Mouse (Mus musculus): Measurements from ENCODE around the gene Inf2. TPM values are rescaled to one million over a fixed set of nuclear protein-coding genes. Genes with fewer than 3 reads are reported as not detected.

Gene Inf2
- total RNA-seq (2014; rRNA removed) (5.9 and 6.3 TPM in 2 replicates), polyA plus RNA-seq (2015; fragmentation: Nextera tagmentation; extraction: Ambion mirVana) (0.96 and 1.4 TPM in 2 replicates)

DNA sequence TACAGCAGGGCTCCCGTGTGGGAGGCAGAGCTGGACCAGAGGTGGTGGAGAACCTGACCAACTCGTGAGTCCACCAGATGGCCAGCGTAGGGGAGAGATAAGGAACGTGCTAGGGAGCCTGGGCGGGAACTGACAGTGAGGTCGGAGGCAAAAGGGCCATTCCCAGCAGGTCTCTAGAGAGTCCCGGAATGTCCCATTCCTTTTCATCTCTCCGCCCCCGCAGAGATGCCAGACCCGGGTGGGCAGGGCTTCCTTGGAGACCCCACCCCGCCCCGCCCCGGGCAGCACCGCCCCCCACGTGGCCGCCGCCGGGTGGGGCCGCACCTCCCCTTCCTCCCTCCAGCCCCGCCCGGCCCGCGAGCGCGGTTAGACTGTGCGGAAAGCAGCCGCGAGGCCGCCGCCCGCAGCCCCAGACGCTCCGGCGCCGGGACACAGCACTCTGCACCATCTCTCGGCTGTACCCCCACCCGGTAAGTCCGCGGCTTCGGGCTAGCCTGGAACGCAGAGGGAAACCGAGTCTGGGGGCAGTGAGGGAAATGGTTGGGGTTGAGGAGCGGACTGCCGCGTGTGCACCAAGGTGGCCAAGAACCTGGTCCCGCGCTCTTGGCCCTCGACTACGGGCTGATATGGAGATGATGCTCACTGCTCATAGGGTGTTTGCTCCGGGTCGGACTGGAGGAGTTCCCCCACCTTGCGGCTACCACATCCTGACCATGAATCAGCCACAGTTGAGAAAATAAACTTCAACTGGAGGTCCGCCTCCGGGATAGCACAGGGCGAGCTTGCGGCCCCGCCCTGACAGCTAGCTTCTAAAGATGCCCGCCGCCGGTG, at the start of gene Inf2:
Gene Inf2, plus strand, starts transcription at position 359 of the 831 bp plus-strand sequence.
- 3% methylated on average over 43 of the region's 60 CpGs for WGBS
- peak within 1 kb of the TSS; percentile 81 for H3K4me2 ChIP-seq (ENCODE audit: low read depth, low read length)
- H3K9ac ChIP-seq (replicated peaks; ENCODE audit: low read length) = peak within 1 kb of the TSS; percentile 40; the same call in 1 of the 2 replicates
- peak within 1 kb of the TSS; percentile 43 for H3K4me3 ChIP-seq (ENCODE audit: low read length)
- no peak within 1 kb of the TSS for H3K27ac ChIP-seq
- no peaks in the 10 kb centered on the region for H3K36me3 ChIP-seq (ENCODE audit: insufficient read depth, low read length)
- ATAC-seq (peak; percentile 62), DNase-seq (ENCODE audit: low spot score) (peak; percentile 46)
- TF ChIP-seq CTCF (IDR thresholded peaks at IDR 0.05; ENCODE audit: low read depth) = no peak
- H3K27me3 ChIP-seq (ENCODE audit: insufficient read depth, low read length) = peaks cover 9% of the 10 kb centered on the region; the same call in 1 of the 2 replicates
- 0 out of 2 replicates have a peak, but pooled peaks cover 4% of the 10 kb centered on the region for H3K4me1 ChIP-seq (ENCODE audit: insufficient read depth, low read length)
- no peaks in the 10 kb centered on the region for H3K9me3 ChIP-seq (ENCODE audit: low read length)

- H3K27ac ChIP-seq = no peak overlapping the region
- no peak overlapping the region for H3K4me2 ChIP-seq (ENCODE audit: low read depth, low read length)
- no peaks in the 10 kb centered on the region for H3K36me3 ChIP-seq (ENCODE audit: insufficient read depth, low read length)
- H3K4me3 ChIP-seq (ENCODE audit: low read length) = no peak overlapping the region
- no peak for TF ChIP-seq CTCF (IDR thresholded peaks at IDR 0.05; ENCODE audit: low read depth)
- WGBS = 86% methylated on average over 7 of the region's 7 CpGs
- H3K9ac ChIP-seq (replicated peaks; ENCODE audit: low read length) = no peak overlapping the region
- no peak for DNase-seq (ENCODE audit: low spot score)
- H3K27me3 ChIP-seq (ENCODE audit: insufficient read depth, low read length) = no peaks in the 10 kb centered on the region
- peaks cover 12% of the 10 kb centered on the region; the same call in 1 of the 2 replicates for H3K4me1 ChIP-seq (ENCODE audit: insufficient read depth, low read length)
- no peaks in the 10 kb centered on the region for H3K9me3 ChIP-seq (ENCODE audit: low read length)
- no peak for ATAC-seq
These were observed 49.1 kb upstream of the Inf2 start for GRCm38 (mm10) chr12:112539466-112539965.

DNA sequence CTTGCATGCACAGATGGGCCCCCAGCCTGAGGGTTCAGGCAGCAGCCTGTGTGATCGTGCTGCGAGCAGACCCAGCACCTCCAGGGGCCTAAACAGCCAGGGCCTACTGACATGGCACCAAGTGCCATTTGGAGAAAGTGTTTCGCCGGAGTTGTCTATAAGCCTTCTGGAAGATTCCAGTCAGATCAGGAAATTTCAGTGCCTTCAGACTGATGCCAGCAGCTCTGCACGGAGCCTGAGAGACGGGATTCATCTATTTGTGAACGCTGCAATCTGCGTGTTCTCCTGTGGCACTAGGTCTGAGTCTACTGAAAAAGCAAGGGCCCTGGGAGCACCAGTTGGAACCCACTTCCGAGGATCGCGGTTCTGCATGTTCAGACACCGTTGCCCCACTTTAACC, 48.3 kb upstream of the Inf2 start:
- H3K9ac ChIP-seq (replicated peaks; ENCODE audit: low read length) = no peak overlapping the region
- DNase-seq (ENCODE audit: low spot score) (no peak), ATAC-seq (no peak)
- no peaks in the 10 kb centered on the region for H3K36me3 ChIP-seq (ENCODE audit: insufficient read depth, low read length)
- no peak overlapping the region for H3K4me2 ChIP-seq (ENCODE audit: low read depth, low read length)
- no peak for TF ChIP-seq CTCF (IDR thresholded peaks at IDR 0.05; ENCODE audit: low read depth)
- peaks cover 16% of the 10 kb centered on the region; the same call in 1 of the 2 replicates for H3K4me1 ChIP-seq (ENCODE audit: insufficient read depth, low read length)
- H3K27ac ChIP-seq = no peak overlapping the region; the same call in 1 of the 2 replicates
- H3K4me3 ChIP-seq (ENCODE audit: low read length) = no peak overlapping the region
- no peaks in the 10 kb centered on the region for H3K9me3 ChIP-seq (ENCODE audit: low read length)
- 77% methylated on average over 12 of the region's 12 CpGs for WGBS
- H3K27me3 ChIP-seq (ENCODE audit: insufficient read depth, low read length) = no peaks in the 10 kb centered on the region

DNA sequence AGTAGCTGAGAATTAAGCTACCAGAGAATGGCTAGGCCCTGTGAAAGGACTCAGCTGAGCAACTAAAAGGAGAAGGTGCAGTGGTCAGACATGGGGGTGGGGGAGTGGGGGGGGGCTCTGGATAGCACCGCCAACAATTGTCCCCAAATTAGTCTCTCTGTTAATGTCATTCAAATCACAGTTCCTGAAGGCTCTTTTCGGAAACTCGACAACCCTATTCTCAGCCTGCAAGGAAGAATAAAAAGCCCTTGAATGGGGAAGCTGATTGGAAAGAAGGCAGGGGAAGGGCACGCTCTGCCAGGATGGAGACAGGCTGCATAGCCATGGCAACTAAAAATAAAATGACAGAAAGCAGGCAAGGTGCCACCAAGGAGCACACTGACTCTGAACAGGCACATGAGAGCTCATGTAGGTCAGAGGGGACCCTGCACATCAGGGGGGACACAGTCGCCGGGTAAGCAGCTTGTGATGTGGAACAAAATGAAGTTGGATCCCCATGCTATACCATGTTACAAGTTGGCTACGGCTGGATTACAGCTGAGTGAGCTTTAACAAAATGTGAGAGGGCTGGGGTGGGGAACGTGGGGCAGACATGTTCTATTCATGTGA, 47.0 kb upstream of the Inf2 start:
- Histone ChIP-seq H3K27ac (peak overlapping the region; percentile 54), H3K4me2 (ENCODE audit: low read depth, low read length) (no peak overlapping the region), H3K4me1 (ENCODE audit: insufficient read depth, low read length) (peaks cover 19% of the 10 kb centered on the region; the same call in 1 of the 2 replicates), H3K9ac (replicated peaks; ENCODE audit: low read length) (no peak overlapping the region), H3K4me3 (ENCODE audit: low read length) (no peak overlapping the region), H3K36me3 (ENCODE audit: insufficient read depth, low read length) (no peaks in the 10 kb centered on the region), H3K27me3 (ENCODE audit: insufficient read depth, low read length) (no peaks in the 10 kb centered on the region), H3K9me3 (ENCODE audit: low read length) (no peaks in the 10 kb centered on the region)
- ATAC-seq (peak; percentile 81), DNase-seq (ENCODE audit: low spot score) (peak; percentile 81)
- 17% methylated on average over 8 of the region's 8 CpGs for WGBS
- TF ChIP-seq CTCF (IDR thresholded peaks at IDR 0.05; ENCODE audit: low read depth) = no peak

DNA sequence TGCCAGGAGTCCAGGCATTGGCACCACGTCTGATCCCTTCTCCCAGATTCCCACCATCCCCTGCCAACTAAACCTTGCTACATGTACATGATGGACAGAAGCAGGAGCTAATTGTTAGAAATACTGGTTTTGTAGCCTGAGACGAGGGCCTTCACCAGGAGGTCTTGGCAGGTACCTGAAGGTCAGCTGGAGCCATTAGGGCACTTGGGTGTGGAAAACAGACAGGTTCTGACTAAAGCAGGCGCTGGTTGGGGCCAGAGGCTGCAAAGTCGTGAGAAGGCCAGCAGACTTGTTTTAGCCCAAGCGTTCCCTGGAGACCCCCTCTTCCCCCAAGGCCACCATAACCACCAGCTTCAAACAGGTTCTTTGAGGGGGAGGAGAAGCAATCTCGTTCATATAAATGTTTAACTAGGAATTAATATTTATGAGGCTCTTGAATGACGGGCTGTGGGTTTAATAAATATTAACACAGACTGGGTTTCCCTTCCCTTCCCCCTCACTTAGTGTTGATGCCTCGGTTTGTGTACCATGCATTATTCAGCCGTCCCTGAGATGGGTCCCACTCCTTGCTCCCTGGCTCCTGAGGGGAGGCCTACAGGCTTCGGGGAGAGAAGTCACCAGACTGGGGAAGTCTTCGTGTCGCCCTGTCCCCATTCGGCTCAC, 46.2 kb upstream of the Inf2 start:
- H3K36me3 ChIP-seq (ENCODE audit: insufficient read depth, low read length) = no peaks in the 10 kb centered on the region
- WGBS = 40% methylated on average over 13 of the region's 13 CpGs
- peaks cover 19% of the 10 kb centered on the region; the same call in 1 of the 2 replicates for H3K4me1 ChIP-seq (ENCODE audit: insufficient read depth, low read length)
- no peak for TF ChIP-seq CTCF (IDR thresholded peaks at IDR 0.05; ENCODE audit: low read depth)
- H3K27ac ChIP-seq = peak overlapping the region; percentile 16; the same call in 1 of the 2 replicates
- H3K9me3 ChIP-seq (ENCODE audit: low read length) = no peaks in the 10 kb centered on the region
- DNase-seq (ENCODE audit: low spot score) (no peak), ATAC-seq (no peak; the same call in 1 of the 2 replicates)
- no peaks in the 10 kb centered on the region for H3K27me3 ChIP-seq (ENCODE audit: insufficient read depth, low read length)
- H3K4me2 ChIP-seq (ENCODE audit: low read depth, low read length) = no peak overlapping the region
- H3K9ac ChIP-seq (replicated peaks; ENCODE audit: low read length) = no peak overlapping the region; the same call in 1 of the 2 replicates
- H3K4me3 ChIP-seq (ENCODE audit: low read length) = no peak overlapping the region

DNA sequence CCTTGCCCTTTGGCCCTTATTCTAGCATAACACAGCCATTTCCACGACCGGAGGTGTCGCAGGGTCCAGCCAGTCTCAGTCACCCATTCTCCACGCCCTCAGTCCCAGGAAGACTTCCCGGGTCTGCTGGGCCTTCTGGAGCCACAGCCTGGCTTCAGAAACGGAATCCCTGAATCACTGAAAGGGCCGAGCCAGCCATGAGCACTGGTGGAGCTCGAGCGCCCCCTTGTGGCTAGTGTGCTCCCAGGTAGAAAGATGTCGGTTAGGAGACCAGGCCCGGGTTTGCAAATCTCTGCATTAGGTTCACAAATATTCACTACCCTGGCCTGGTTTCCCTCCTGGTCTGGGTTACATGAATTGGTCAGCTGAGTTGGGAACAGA, 45.7 kb upstream of the Inf2 start:
- WGBS = under 1% methylated on average over 11 of the region's 11 CpGs
- no peak overlapping the region; the same call in 1 of the 2 replicates for H3K9ac ChIP-seq (replicated peaks; ENCODE audit: low read length)
- H3K27me3 ChIP-seq (ENCODE audit: insufficient read depth, low read length) = no peaks in the 10 kb centered on the region
- no peak overlapping the region for H3K4me3 ChIP-seq (ENCODE audit: low read length)
- H3K27ac ChIP-seq = peak overlapping the region; percentile 16; the same call in 1 of the 2 replicates
- DNase-seq (ENCODE audit: low spot score) = peak; percentile 95
- H3K4me2 ChIP-seq (ENCODE audit: low read depth, low read length) = no peak overlapping the region
- peak; percentile 73 for ATAC-seq
- H3K9me3 ChIP-seq (ENCODE audit: low read length) = no peaks in the 10 kb centered on the region
- H3K36me3 ChIP-seq (ENCODE audit: insufficient read depth, low read length) = no peaks in the 10 kb centered on the region
- H3K4me1 ChIP-seq (ENCODE audit: insufficient read depth, low read length) = peaks cover 19% of the 10 kb centered on the region; the same call in 1 of the 2 replicates
- peak; percentile 99 for TF ChIP-seq CTCF (IDR thresholded peaks at IDR 0.05; ENCODE audit: low read depth)
